Mouse (Mus musculus) heart, embryonic 14.5 days (tissue): Measurements from ENCODE around the gene Naa16. TPM values are rescaled to one million over a fixed set of nuclear protein-coding genes. Genes with fewer than 3 reads are reported as not detected.

Experiments used
- ATAC-seq: fragments of 200-750 bp; cut with Nextera tagmentation; 2 replicates; pipeline ENCODE4 v1.8.0; 2017; ENCODE audit warnings: low read depth, moderate TSS enrichment; ENCODE audit not compliant: insufficient number of reproducible peaks, insufficient read depth, low FRiP score
- H3K27ac ChIP-seq, 2 experiments: fragments of 200-500 bp in 1 of 2; fragments of 300-500 bp in 1 of 2; sonication (generic) in 1 of 2; replicated peaks in 1 of 2; 2 replicates each; pipeline ENCODE4 v1.5.1; 2012 to 2014; ENCODE audit warnings: low read depth in 2 of 2, low read length in 2 of 2, control low read depth in 1 of 2, mild to moderate bottlenecking in 1 of 2, mixed read lengths in 1 of 2; ENCODE audit not compliant: control insufficient read depth in 1 of 2, insufficient read depth in 1 of 2
- H3K27me3 ChIP-seq: fragments of 300-500 bp; sonication (generic); 2 replicates; pipeline ENCODE4 v1.6.1; 2014; ENCODE audit warnings: mild to moderate bottlenecking, low read length, control low read depth; ENCODE audit not compliant: control insufficient read depth, insufficient read depth
- H3K36me3 ChIP-seq: fragments of 300-500 bp; sonication (generic); 2 replicates; pipeline ENCODE4 v1.6.1; 2014; ENCODE audit warnings: mild to moderate bottlenecking, control low read depth, low read length, mixed read lengths; ENCODE audit not compliant: control insufficient read depth, insufficient read depth
- H3K4me1 ChIP-seq, 2 experiments: fragments of 200-500 bp in 1 of 2; fragments of 300-500 bp in 1 of 2; sonication (generic) in 1 of 2; 2 replicates each; pipeline ENCODE4 v1.6.1; 2012 to 2014; ENCODE audit warnings: low read length in 2 of 2, control low read depth in 1 of 2, mixed read lengths in 1 of 2; ENCODE audit not compliant: control insufficient read depth in 2 of 2, insufficient read depth in 2 of 2
- H3K4me2 ChIP-seq: fragments of 300-500 bp; sonication (generic); 2 replicates; pipeline ENCODE4 v1.6.1; 2014; ENCODE audit warnings: mild to moderate bottlenecking, low read length
- H3K4me3 ChIP-seq, 2 experiments: fragments of 200-500 bp in 1 of 2; fragments of 300-500 bp in 1 of 2; sonication (generic) in 1 of 2; 2 replicates each; pipeline ENCODE4 v1.5.1; 2012 to 2014; ENCODE audit warnings: low read length in 2 of 2, mild to moderate bottlenecking in 2 of 2, control low read depth in 1 of 2, low read depth in 1 of 2, moderate library complexity in 1 of 2; ENCODE audit not compliant: control insufficient read depth in 1 of 2, insufficient read depth in 1 of 2
- H3K9ac ChIP-seq: fragments of 300-500 bp; sonication (generic); 2 replicates; pipeline ENCODE4 v1.6.1; 2014; ENCODE audit warnings: mild to moderate bottlenecking, low read length
- H3K9me3 ChIP-seq: fragments of 300-500 bp; sonication (generic); 2 replicates; pipeline ENCODE4 v1.6.1; 2016; ENCODE audit warnings: low read length, control low read depth; ENCODE audit not compliant: control insufficient read depth
- WGBS: fragments of 180-500 bp; shearing (Covaris S2); extraction: QIAGEN DNeasy Blood & Tissue Kit; methylation state at CpG from one replicate; pipeline ENCODE4 v1.1.7; 2014; 5-methylcytosine and 5-hydroxymethylcytosine counted together
- polyA plus RNA-seq: library from polyadenylated mRNA; unstranded; fragments of >200 nt; fragmentation: Nextera tagmentation; extraction: Ambion mirVana; gene quantifications from 2 replicates; pipeline ENCODE4 v1.2.1, GENCODE M21; 2014

Gene Naa16
- polyA plus RNA-seq, 1 experiment from 2014 or later: 22.1 TPM

DNA sequence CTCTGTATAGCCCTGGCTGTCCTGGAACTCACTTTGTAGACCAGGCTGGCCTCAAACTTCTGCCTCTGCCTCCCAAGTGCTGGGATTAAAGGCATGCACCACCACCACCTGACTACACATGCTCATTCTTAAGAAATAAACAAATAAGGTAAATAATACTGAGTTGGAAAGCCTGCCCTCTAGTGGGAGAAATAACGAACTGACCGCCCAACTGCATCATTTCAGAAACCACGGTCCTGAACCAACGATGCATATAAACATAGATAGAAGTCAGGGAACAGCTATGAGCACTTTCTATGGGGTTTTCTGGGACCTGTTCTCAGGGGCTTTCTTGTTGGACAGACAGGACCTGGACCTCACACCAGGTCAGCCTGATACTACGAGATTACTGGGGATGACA lies 63.5 kb downstream of the Naa16 start:
- Histone ChIP-seq H3K4me3 (no peak overlapping the region), H3K4me1 (peaks cover 6 to 12% of the 10 kb centered on the region in 2 experiments), H3K9ac (no peak overlapping the region), H3K4me2 (no peak overlapping the region), H3K27me3 (no peaks in the 10 kb centered on the region), H3K9me3 (no peaks in the 10 kb centered on the region), H3K36me3 (no peaks in the 10 kb centered on the region), H3K27ac (no peak overlapping the region)
- no peak for ATAC-seq
- 32% methylated on average over 5 of the region's 5 CpGs for WGBS

DNA sequence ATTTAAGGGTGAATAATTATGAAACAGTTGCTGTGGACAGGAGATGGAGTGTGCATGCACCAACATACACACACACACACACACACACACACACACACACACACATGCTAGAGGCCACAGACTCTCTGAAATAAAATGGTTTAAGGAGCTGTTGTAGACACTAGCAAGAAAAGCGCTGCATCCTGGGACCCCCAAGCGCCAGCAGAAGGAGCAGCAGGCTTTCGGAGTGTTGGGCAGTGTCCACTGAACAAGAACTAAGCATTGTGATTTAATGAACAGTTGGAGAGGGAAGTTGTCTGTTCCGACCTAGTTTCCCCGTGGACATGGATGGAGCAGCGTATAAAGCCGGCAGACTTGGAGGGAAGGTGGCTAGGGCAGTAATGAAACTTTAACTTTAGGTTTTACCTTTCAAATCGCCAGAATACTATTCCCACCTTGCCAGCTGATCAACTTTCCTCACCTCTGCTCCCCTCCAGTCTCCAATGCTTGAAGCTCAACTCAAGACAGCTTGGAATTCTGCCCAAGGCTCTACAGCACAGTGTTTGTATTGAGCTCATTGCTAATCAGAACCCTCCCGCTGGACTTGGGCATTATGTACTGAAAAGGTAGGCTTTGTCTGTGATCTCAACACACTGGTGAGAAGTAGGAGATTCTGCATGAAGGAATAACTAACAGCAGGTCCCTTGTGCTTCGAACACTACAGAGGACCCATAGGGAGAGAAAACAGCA lies 66.3 kb downstream of the Naa16 start:
- Histone ChIP-seq H3K36me3 (no peaks in the 10 kb centered on the region), H3K27ac (no peak overlapping the region), H3K4me3 (no peak overlapping the region), H3K9ac (no peak overlapping the region), H3K4me2 (no peak overlapping the region), H3K4me1 (no peaks in the 10 kb centered on the region), H3K9me3 (no peaks in the 10 kb centered on the region), H3K27me3 (no peaks in the 10 kb centered on the region)
- ATAC-seq: no peak
- 80% methylated on average over 10 of the region's 10 CpGs for WGBS

DNA sequence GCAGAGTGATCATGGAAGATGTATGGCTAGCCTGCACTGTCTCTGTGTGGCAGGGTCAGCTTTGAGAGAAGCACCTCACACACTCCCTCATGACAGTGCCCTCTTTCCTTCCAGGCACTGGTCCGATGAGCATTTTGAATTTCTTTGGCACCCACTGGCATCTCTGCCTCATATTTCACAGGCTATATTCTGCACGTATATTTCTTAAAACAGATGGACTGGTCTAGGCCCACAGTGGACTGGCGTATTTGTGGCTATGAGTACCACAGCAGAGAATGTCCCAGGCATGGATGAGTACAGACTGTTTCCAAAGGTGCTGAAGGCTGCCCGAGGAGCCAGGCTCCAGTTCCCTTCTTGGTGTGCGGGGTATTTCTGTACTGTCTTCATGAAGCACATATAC lies 68.7 kb downstream of the Naa16 start:
- Histone ChIP-seq H3K27me3 (no peaks in the 10 kb centered on the region), H3K4me3 (no peak overlapping the region), H3K4me1 (no peaks in the 10 kb centered on the region), H3K36me3 (no peaks in the 10 kb centered on the region), H3K4me2 (no peak overlapping the region), H3K9me3 (no peaks in the 10 kb centered on the region), H3K27ac (no peak overlapping the region), H3K9ac (no peak overlapping the region)
- WGBS: 79% methylated on average over 5 of the region's 5 CpGs
- no peak for ATAC-seq

DNA sequence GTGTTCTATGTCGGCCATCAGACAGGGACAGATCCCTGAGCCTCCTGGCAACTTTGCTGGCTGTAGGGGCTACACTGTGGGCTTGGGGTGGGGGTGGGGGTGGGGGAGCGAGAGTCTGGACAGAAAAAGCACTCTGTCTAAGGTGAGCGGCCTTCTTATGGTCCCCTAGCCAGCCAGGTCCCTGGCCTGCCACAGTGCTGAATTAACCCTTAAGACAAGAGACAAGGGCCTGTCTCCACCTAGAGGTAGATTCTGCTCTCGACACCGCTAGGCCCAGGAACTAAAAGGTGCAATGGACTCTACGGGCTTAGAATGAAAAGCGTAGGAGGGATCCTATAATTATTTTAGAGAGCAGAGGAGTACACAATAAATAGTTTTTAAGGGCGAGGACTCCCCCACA lies 69.4 kb downstream of the Naa16 start:
- Histone ChIP-seq H3K27ac (no peak overlapping the region), H3K4me3 (no peak overlapping the region), H3K4me1 (no peaks in the 10 kb centered on the region), H3K4me2 (no peak overlapping the region), H3K36me3 (no peaks in the 10 kb centered on the region), H3K27me3 (no peaks in the 10 kb centered on the region), H3K9ac (no peak overlapping the region), H3K9me3 (no peaks in the 10 kb centered on the region)
- WGBS: 25% methylated on average over 8 of the region's 8 CpGs
- peak; percentile 35; the same call in 1 of the 2 replicates for ATAC-seq

DNA sequence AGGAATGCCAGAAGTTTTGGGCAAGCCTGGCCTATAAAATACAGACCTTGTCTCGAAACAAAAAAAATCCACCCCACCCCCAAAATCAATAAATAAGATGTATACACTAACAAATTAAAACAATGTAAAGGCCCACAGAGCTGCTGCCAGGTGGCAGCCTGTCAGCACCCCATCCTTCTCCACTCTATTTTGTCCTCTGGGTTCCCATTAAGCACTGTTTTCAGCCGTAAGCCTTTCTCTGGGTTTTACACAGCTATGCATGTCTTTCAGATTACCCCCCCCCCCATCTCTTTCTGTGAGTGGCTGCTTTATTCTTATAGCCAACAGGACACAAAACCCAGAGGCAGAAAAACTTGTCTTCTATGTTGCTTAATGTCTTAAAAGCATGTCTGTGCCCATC lies 73.0 kb downstream of the Naa16 start:
- no peak overlapping the region for H3K9ac ChIP-seq

DNA sequence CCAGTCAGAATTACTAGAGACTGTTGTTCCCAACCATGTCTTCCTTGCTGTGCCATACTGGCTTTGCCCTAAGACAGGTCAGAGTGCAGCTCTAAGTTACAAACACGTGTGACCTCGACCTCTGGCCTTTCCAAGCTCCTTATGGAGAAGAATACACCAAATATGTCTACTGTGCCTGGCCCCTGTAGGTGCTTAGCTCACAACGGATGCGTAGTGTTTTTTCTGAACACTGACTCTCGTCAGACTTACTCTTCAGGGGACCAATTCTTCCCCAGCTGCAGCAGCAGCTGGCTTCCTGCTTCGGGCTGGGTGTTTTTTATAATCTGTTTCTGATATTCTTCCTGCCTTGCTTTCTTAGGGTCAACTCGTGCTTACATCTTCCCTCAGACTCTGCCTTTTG lies 74.7 kb downstream of the Naa16 start:
- Histone ChIP-seq H3K9me3 (no peaks in the 10 kb centered on the region), H3K27me3 (no peaks in the 10 kb centered on the region), H3K4me2 (no peak overlapping the region), H3K4me1 (peaks cover 0 to 3% of the 10 kb centered on the region in 2 experiments; a peak in 2 of 4 replicates), H3K27ac (no peak overlapping the region), H3K36me3 (no peaks in the 10 kb centered on the region), H3K4me3 (no peak overlapping the region), H3K9ac (no peak overlapping the region)
- no peak for ATAC-seq
- 65% methylated on average over 7 of the region's 7 CpGs for WGBS

More for the DNA sequence above, 73.0 kb downstream of the Naa16 start:
- ATAC-seq: no peak
- Histone ChIP-seq H3K9me3 (no peaks in the 10 kb centered on the region), H3K36me3 (no peaks in the 10 kb centered on the region), H3K4me2 (no peak overlapping the region), H3K4me1 (peaks cover 0 to 3% of the 10 kb centered on the region in 2 experiments; a peak in 2 of 4 replicates), H3K4me3 (no peak overlapping the region), H3K27me3 (no peaks in the 10 kb centered on the region), H3K27ac (no peak overlapping the region)
- 69% methylated on average over 2 of the region's 2 CpGs for WGBS

DNA sequence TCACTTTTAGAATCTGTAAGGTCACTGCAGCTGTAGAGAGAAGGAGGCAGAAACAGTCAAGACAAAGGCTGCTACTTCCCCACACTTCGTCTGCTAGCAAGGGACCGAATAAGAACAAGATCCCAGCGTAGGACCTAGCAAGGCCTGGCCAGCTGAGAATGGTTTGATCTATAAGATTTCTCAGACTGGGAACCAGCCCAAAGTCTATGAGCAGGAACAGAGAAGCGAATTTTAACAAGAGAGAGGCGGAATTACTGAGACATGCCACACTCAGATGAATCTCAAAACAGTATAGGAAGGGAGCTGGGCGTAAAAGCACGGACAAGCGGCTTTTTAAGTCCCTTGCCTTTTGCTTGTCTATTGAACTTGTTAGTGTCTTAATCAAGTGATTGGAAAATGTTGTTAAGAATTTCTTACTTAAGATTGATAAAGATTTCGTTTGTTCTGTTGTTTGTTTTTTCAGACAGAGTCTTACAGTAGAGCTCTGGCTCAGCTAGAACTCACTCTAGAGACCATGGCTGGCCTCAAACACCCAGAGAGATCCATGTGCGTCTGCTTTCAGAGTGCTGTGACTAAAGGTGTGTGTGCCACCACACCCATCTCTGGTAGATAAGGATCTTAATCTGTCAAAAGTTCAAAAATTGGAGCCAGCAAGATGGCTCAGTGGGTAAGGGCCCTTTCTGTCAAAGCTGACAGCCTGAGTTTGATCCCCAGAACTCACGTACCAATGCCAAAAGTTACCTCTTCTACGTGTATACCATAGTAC lies 76.2 kb downstream of the Naa16 start:
- H3K9ac ChIP-seq: no peak overlapping the region
- H3K27ac ChIP-seq: no peak overlapping the region
- no peak for ATAC-seq
- no peaks in the 10 kb centered on the region for H3K9me3 ChIP-seq
- no peak overlapping the region for H3K4me2 ChIP-seq
- 80% methylated on average over 12 of the region's 12 CpGs for WGBS
- H3K4me3 ChIP-seq: no peak overlapping the region
- H3K27me3 ChIP-seq: no peaks in the 10 kb centered on the region
- H3K4me1 ChIP-seq: peaks cover 0 to 3% of the 10 kb centered on the region in 2 experiments; a peak in 2 of 4 replicates
- no peaks in the 10 kb centered on the region for H3K36me3 ChIP-seq
